Mouse (Mus musculus) CH12.LX (cell line): ENCODE measurements at regions not wholly inside any gene's neighbourhood (a gene's known extent, or its start where the extent isn't known, plus 50 kb on each side); places are given as distances from the start of the nearest gene placed in this dataset.

ENCODE experiments used
- BHLHE40 ChIP-seq: IDR thresholded peaks from 2 replicates; pipeline ENCODE4 v1.6.1; 2011; ENCODE audit warnings: mild to moderate bottlenecking, low read depth, low read length, improper control_type of control experiment
- CTCF ChIP-seq, 2 experiments: IDR thresholded peaks in 1 of 2; conservative IDR thresholded peaks in 1 of 2; 2 replicates each; pipeline ENCODE4 v1.5.1; 2011 to 2012; ENCODE audit warnings: low read depth in 2 of 2, low read length in 2 of 2, improper control_type of control experiment in 1 of 2, inconsistent platforms in 1 of 2, mild to moderate bottlenecking in 1 of 2, moderate library complexity in 1 of 2
- E2F4 ChIP-seq: IDR thresholded peaks from 2 replicates; pipeline ENCODE4 v1.6.1; 2011; ENCODE audit warnings: low read depth, low read length, improper control_type of control experiment; ENCODE audit not compliant: insufficient replicate concordance
- EP300 ChIP-seq: IDR thresholded peaks from 2 replicates; pipeline ENCODE4 v1.6.1; 2011; ENCODE audit warnings: low read length, improper control_type of control experiment
- ETS1 ChIP-seq: conservative IDR thresholded peaks from 2 replicates; pipeline ENCODE4 v1.6.1; 2012; ENCODE audit warnings: low read depth, mild to moderate bottlenecking, inconsistent platforms, low read length, improper control_type of control experiment, moderate library complexity
- JUN ChIP-seq: IDR thresholded peaks from 2 replicates; pipeline ENCODE4 v1.6.1; 2011; ENCODE audit warnings: low read depth, mild to moderate bottlenecking, low read length, improper control_type of control experiment, moderate library complexity; ENCODE audit not compliant: insufficient read depth
- MXI1 ChIP-seq: IDR thresholded peaks from 2 replicates; pipeline ENCODE4 v1.6.1; 2011; ENCODE audit warnings: mild to moderate bottlenecking, low read depth, low read length, improper control_type of control experiment
- MYC ChIP-seq: IDR thresholded peaks from 2 replicates; pipeline ENCODE4 v1.6.1; 2011; ENCODE audit warnings: low read depth, mild to moderate bottlenecking, improper control_type of control experiment, low read length
- NRF1 ChIP-seq: IDR thresholded peaks from 2 replicates; pipeline ENCODE4 v1.6.1; 2014; ENCODE audit warnings: low read depth, mild to moderate bottlenecking, inconsistent platforms, low read length, improper control_type of control experiment, moderate library complexity
- POLR2A ChIP-seq: IDR thresholded peaks from 2 replicates; pipeline ENCODE4 v1.6.1; 2011; ENCODE audit warnings: low read depth, mild to moderate bottlenecking, improper control_type of control experiment, low read length
- USF1 ChIP-seq: IDR thresholded peaks from 2 replicates; pipeline ENCODE4 v1.6.1; 2014; ENCODE audit warnings: low read depth, mild to moderate bottlenecking, inconsistent platforms, low read length, improper control_type of control experiment
- USF2 ChIP-seq: conservative IDR thresholded peaks from 2 replicates; pipeline ENCODE4 v1.6.1; 2011; ENCODE audit warnings: low read depth, low read length, improper control_type of control experiment

DNA sequence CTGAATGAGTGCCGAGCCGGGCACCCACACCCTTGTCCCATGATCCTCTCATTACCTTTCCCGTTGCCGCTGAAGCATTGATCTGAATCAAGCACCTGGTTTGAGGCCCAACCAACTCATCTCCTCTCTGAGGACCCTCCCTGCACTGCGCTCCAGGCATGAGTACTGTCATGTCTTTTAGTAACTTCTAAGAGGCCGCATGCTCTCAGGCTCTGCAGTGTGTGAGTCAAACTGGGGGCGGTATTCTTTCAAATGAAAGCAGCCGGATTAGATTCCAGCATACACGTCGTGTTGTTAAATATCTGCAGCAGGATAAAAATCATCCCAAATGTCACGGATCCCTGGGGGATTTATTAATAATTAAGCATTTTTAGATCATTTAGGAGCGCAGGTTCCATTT is 79.4 kb upstream of the Maml3 start:
- TF ChIP-seq E2F4 (no peak), POLR2A (no peak), MYC (no peak), CTCF (conservative IDR thresholded peaks at IDR 0.05 in 1 of 2, IDR thresholded peaks at IDR 0.05 in 1 of 2; ENCODE audit: low read depth in 2 of 2, low read length in 2 of 2) (no peak), ETS1 (no peak), USF1 (no peak), MXI1 (no peak), USF2 (no peak), EP300 (no peak), BHLHE40 (no peak), JUN (no peak), NRF1 (no peak)
